Mouse (Mus musculus) lung, postnatal 36 days (tissue): ENCODE measurements at regions not wholly inside any gene's neighbourhood (a gene's known extent, or its start where the extent isn't known, plus 50 kb on each side); places are given as distances from the start of the nearest gene placed in this dataset.

Experiments
- DNase-seq: peaks from one replicate; pipeline ENCODE4 v3.0.0; 2022; ENCODE audit warnings: mixed read lengths

GRCm38 (mm10) chr8:15470561-15470960, 424.7 kb upstream of the BB014433 start:
- DNase-seq = no peak

GRCm38 (mm10) chr8:15468540-15469476, 422.9 kb upstream of the BB014433 start:
- no peak for DNase-seq

GRCm38 (mm10) chr8:15438546-15438945, 392.7 kb upstream of the BB014433 start:
- no peak for DNase-seq

- DNase-seq = peak; percentile 10
These were observed 348.8 kb upstream of the BB014433 start for GRCm38 (mm10) chr8:15394722-15395115.

GRCm38 (mm10) chr8:15393936-15394721, 348.3 kb upstream of the BB014433 start:
- DNase-seq = no peak

GRCm38 (mm10) chr8:15392056-15392455, 346.2 kb upstream of the BB014433 start:
- peak; percentile 6 for DNase-seq

- DNase-seq = no peak
These were observed 342.9 kb upstream of the BB014433 start for GRCm38 (mm10) chr8:15388791-15389190.

GRCm38 (mm10) chr8:15367063-15367462, 321.2 kb upstream of the BB014433 start:
- DNase-seq = no peak

- no peak for DNase-seq
These were observed 318.7 kb upstream of the BB014433 start for GRCm38 (mm10) chr8:15364546-15364945.

GRCm38 (mm10) chr8:15344151-15344550, 298.3 kb upstream of the BB014433 start:
- no peak for DNase-seq

GRCm38 (mm10) chr8:15343616-15344015, 297.7 kb upstream of the BB014433 start:
- DNase-seq = no peak

- no peak for DNase-seq
These were observed 288.7 kb upstream of the BB014433 start for GRCm38 (mm10) chr8:15334532-15334931.

- no peak for DNase-seq
These were observed 281.4 kb upstream of the BB014433 start for GRCm38 (mm10) chr8:15327312-15327711.

GRCm38 (mm10) chr8:15323421-15323820, 277.5 kb upstream of the BB014433 start:
- DNase-seq = no peak

GRCm38 (mm10) chr8:15318082-15318816, 272.4 kb upstream of the BB014433 start:
- no peak for DNase-seq

- no peak for DNase-seq
These were observed 267.6 kb upstream of the BB014433 start for GRCm38 (mm10) chr8:15313481-15313880.

GRCm38 (mm10) chr8:15311509-15311908, 265.6 kb upstream of the BB014433 start:
- no peak for DNase-seq

GRCm38 (mm10) chr8:15311045-15311444, 265.2 kb upstream of the BB014433 start:
- no peak for DNase-seq

- DNase-seq = no peak
These were observed 258.3 kb upstream of the BB014433 start for GRCm38 (mm10) chr8:15304143-15304677.

- no peak for DNase-seq
These were observed 227.9 kb upstream of the BB014433 start for GRCm38 (mm10) chr8:15273775-15274174.

- DNase-seq = no peak
These were observed 226.1 kb upstream of the BB014433 start for GRCm38 (mm10) chr8:15271793-15272587.

GRCm38 (mm10) chr8:15270290-15270689, 224.4 kb upstream of the BB014433 start:
- DNase-seq = peak; percentile 72
